Mouse (Mus musculus) right cerebral cortex, postnatal 36 days (tissue): ENCODE data around the gene Aknad1.

ENCODE experiments used
- DNase-seq, 2 experiments: peaks; one replicate each; pipeline ENCODE4 v3.0.0; 2022; ENCODE audit warnings: low spot score in 2 of 2, mixed read lengths in 1 of 2

Gene Aknad1

DNA sequence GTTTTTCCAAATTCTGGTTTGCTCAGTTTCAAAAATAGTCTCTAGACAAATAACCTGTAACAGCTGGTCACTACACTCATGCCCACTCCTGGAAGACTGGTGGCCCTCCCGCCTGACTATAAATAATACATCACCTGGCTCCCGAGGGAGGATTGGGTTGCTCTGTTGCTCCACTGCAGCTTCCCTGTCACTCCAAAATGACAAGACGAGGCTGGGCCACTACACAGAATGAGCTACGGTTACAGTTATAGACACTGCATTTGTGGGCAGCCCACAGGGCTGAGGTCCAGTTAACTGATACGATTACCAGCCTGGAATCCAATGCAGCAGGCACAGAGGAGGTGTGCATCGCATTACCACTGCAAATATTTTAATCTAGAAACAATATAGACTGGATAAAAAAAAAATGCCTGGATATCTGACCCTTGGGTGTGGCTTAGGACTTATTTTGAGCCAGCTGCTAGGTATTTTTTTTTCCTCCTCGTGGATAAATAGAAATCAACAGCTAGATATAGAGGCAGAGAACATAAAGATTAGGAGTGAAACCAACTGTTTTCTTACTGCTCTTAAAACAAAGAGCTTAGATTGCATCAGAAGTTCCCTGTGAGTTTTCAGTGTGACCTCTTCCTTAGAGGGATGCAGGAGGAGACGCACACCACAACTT is at the start of gene Aknad1:
Gene Aknad1, plus strand, starts transcription at position 614 of the 664 bp plus-strand sequence.
- DNase-seq = no peak

DNA sequence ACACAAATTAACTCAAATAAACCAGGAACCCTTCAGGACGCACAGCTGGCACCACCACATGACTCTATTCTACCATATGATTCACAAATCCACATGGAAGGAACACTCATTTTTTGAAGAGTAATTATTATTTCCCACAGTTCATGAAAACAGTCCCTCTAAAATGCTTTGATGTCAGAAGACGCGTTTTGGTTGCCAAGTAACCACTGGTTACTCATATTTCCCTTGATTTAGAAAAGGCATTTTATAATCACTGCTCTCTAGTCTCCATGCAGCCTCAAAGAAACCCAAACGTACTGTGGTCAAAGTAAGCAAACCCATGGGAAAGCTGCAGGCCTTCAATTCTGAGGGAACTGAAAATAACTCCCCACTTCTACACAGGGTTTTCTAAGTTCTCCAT is 49.5 kb upstream of the Aknad1 start:
- DNase-seq = no peak

DNA sequence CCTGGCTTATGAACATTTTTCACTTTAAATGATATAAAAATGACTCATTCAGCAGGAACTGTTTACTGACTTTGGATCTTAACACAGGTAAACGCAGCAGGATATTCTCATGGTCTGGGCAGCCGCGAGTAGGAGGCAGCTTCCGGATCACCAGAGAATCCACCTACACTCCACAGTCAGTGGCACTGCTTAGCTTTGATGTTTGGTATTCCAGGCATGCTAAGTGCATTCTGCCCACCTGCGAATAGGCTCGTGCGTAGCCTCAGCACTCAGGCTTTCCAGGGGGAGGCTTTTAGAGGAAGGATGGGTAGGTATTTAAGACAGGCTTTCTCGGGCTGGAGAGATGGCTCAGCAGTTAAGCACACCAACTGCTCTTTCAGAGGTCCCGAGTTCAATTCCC is 45.1 kb upstream of the Aknad1 start:
- DNase-seq = peak; percentile 20 to 34

DNA sequence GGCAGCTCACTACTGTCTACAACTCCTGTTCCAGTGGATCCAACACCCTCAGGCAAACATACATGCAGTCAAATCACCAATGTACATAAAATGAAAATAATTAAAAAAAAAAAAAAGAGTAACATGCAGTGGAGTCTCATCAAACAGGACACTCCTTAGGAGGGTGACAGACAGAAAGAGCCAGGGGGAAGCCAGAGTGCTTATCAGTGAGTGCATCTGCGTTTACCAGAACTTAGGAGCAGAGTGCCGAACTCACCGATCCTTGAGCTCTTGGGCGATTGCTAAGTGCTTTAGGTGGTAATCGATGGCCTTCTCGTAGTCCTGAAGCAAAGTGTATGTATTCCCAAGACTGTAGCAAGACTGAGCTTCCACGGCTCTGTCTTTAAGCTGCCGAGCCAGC is 40.8 kb upstream of the Aknad1 start:
- no peak for DNase-seq

DNA sequence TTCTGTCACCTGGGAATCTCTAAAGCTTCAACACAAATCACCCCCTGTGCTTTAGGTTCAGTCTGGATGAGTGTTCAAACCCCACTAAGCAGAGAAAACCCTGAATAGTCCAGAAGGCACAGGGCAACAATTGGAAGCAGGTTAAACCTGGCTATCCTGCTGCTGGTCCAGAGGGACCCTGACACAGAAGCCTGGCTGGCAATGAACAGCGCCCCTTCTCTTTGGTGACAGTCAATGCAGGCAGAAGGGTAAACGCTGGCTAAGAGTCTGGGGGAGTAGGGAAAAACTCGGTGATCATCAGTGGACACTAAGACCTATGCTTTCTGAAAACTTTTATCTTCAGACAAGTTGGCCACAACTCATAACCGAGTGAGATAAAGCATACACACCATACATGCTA is 39.7 kb upstream of the Aknad1 start:
- no peak for DNase-seq

DNA sequence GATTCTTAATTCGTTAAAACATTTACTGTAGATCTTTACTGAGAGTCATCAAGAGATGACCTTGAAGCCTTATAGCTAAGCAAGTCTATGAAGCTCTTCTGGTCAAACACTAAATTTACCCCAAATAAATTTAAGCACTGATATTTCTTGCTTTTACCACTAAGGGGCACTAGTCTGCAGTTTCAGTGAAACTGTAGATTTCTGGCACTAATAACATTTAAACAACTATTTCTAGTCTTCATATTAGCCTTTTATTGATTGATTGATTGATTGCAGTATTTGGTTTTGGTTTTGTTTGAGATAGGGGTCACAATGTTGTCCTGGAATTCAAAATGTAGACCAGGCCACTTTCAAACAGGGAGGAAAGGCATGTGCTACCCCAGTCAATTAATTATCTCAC is 38.2 kb upstream of the Aknad1 start:
- no peak for DNase-seq

DNA sequence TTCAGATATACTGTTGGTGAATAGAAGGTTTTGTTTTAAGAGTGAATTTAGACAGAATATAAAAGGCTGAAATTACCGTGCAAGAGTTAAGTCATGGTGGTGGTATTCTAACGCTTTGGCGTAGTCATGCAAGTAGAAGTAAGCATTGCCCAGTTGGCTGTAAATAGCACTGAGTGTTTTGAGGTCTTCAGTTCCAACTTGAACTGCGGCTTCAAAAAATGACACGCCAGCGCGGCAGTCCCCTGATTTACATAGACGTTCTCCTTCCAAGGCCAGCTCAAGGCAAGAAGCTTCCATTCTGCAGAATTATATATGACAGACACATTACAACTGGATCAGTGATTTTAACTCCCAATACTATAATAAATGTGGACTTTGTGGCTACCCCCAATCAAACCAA is 36.7 kb upstream of the Aknad1 start:
- DNase-seq = no peak

DNA sequence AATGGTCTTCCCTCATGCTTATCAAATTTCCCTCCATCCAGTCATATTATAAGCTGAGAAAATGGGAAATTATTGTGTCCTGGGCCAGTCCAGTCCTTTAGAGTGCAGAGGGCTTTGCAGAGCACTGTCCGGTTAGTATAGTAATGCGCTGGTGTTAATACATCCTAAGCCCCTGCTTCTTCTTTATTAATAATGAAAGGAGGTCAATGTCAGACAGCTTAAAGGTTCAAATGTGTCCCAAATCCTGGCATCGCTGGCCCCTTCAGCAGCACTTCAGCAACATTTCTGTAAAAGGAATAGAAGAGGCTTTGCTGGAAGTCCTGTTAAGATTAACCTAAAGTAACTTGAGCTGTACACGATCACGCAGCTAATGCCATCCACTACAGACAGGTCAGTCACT is 28.2 kb upstream of the Aknad1 start:
- DNase-seq = no peak

DNA sequence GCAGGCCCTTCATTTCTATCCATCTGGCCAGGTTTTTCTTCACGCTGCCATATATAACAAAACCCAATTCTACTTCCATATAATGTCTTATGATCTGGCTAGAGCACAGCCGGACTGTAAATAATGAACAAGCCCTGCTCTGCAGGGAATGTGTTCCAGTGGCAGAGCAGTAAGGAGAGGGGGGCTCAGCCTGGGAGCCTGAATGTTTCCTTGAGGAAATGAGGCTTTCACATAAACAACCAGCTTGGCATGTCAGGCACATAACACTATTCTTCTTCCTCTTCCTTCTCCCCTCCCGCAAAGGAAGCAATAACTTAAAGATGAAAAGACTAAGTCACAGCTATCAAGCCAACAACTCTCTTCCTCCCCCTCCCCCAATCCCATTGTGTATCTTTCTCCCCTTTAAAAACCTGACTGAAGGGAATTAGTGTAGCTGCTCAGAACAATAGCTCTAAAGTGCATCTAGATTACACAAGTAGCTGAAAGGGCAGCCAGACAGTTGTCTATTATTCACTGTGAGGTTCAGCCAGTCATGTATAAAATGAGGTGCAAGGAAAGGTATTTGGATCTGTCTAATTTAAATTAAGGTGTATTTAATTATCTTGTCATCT is 26.3 kb upstream of the Aknad1 start:
- no peak for DNase-seq

DNA sequence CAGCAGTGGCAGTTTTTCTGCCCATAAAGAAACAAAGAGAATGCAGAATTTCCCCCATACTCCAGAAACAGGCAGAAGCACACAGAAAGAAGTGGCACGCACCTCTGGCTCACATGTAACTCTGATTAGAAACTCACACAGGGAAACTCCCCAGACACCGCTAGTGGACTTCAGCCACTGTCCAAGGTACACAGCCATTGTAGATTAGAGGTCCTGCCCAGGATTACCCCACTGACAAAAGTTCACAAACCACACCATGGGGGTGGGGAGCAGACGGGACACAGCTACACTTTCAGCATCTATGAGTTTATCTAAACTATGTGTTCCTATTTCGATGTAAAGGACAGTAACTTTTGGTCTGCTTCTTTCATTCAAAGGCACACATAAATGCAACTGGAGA is 24.6 kb upstream of the Aknad1 start:
- DNase-seq = no peak

DNA sequence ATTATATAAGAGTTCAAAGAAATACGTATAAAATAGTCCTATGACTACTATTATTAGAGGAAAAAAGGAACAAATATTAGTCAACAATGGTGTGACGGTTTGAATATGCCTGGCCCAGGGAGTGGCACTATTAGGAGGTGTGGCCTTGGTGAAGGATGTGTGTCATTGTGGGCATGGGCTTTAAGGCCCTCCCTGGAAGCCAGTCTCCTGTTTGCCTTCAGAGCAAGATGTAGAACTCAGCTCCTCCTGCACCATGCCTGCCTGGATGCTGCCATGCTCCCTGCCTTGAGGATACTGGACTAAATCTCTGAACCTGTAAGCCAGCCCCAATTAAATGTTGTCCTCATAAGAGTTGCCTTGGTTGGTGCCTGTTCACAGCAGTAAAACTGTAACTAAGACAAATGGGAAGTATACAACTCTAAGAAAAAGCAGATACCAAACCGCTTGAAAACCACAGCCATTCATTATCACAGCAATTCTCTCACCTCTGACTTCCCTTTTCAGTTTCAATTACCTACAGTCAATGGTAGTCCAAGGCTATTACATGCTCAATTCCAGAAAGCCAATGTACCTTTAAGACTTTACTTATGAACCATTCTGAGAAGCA is 21.5 kb upstream of the Aknad1 start:
- no peak for DNase-seq

DNA sequence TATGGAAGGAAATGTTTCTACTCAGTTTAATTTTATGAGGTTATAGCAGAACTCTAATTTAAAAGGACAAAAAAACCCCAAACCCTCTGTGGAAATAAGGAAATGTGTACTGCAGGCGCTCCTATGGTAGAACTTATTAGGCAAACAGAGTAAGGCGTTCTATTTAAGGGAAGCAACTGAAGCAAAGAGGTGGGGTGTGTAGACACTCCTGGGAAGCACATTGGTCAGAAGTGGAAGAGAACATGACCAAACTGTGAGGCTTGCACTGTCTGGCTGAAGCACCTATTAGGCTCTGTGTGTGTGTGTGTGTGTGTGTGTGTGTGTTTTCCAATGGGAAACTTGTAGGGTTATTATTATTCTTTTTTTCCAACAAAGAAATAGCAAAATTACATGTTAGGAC is 20.1 kb upstream of the Aknad1 start:
- DNase-seq = no peak

DNA sequence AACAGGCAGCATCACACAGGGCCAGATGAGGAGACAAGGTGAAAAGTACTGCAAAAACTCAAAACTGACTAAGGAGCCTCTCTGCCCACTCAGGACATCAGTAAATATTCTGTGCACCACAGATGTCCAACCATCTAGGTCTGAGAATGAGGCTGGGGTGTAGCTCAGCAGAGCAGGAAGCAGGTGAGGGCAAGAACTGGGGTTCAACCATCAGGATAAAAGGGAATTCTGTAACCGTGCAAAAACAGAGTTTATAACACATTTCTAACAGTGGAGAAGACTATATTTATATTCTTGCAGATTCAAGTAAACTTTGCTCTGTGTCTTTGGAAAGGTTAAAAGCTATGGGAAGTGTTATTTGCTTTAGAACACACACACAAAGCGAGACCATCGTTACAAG is 19.7 kb upstream of the Aknad1 start:
- DNase-seq = no peak

DNA sequence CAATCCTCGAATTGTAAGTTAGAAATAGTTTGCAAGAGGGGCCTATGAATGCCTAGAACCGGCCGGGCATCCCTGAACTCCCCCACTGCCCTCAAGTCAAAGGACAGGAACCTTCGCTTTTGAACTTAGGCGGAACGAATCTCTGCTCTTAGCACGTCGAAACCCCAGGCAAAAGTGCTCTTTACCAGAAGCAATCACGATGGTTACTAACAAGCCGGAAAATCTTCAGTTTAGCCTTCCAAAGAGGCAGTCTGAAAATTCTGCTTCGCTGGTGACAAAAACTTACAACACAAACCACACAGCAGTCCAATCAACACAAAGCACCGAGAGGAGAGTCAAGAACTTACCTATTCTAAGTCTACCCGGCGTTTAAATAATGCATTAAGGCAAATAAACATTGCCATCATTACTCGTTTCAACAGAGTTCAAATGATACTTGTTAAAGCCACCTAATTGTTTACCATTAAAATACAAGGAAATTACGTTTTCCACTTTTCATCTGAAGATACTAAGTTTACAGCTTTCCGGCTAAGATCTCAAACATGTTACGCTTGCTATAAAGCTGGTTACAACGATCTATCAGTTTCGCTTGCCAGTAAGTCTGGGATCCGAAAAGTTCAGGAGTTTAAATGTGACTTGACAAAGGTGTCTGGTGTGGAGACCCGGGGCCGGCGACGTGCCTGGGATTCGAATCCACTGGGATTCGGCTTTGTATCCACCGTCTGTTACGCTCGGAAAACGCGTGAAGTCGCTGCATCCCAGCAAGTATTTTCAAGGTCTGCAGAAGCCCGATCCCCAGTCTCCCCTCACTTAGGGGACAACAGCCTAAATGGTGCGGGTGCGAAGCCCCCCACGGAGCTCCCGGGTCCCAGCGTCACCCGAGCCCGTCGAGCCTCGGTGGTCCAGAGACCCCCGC is 18.1 kb upstream of the Aknad1 start:
- peak; percentile 23 to 27 for DNase-seq

DNA sequence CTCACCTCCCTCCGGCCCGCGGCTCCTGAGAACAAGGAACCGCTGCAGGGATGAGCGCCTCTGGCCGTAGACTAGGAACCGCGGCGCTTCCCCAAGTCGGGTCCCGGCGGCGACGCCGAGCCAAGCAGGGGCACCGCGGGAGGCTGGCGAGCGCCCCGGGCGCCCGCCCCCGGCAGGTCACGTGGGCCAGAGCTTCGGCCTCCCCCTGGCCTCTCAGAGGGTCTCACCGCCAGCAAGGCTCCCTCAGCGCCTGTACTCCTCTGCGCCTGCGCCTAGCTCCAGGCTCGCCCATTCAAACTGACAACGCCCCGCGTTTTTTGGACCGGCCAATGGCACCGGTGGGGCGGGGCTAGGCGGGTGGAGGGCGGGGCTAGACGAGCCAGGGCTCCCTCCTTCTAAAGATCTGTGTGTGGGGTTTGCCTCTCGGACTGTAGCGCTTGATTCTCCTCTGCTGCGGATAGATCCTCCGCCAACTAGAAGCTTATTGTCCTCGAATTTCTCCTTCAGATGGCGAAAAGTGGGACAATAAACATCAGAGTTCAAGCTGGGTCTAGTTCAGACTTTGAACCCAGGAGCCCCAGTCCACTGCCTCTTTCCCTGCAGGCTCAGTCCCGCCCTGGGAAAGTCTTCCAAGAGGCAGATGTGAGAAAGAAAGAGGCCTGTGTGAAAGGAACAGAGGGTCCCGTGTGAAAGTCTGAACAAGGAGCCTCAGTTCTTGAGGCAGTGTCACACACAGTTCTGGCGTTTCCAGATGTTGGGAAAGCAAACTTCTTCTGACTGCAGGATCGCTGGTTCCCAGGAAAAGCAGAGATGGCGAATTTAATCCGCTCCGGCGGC is 17.2 kb upstream of the Aknad1 start, which contains the start of gene Gpsm2:
Gene Gpsm2, minus strand, starts transcription at position 274 of the 837 bp plus-strand sequence.
- DNase-seq = peak; percentile 92 to 94

DNA sequence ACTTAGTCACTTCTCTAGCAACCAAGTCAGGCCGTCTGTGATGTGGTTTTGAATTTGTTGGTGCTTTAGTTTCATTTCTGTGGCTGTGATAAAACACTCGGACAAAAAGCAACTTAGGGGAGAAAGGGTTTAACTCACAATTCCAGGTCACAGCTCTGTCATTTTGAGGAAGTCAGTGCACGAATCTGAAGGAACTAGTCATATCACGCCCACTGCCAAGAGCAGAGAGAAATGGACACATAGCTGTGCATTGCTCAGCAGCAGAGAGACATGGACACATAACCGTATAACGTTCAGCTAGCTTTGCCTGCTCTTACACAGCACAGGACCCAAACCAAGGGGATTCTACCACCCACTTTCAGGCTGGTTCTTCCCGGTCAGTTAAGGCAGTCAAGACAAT is 13.0 kb upstream of the Aknad1 start:
- DNase-seq = no peak

DNA sequence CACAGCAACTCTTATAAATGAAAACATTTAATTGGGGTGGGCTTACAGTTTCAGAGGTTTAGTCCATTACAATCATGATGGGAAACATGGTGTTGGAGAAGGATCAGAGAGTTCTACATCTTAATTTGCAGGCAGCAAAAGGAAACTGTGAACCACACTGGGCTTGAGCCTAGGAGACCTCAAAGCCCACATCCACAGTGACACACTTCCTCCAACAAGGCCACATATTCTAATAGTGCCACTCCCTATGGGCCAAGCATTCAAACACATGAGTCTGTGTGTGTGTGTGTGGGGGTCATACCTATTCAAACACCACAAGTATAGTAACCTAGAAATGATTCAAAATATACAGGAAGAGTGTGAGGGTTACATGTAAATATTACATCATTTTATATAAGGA is 12.1 kb upstream of the Aknad1 start:
- no peak for DNase-seq

DNA sequence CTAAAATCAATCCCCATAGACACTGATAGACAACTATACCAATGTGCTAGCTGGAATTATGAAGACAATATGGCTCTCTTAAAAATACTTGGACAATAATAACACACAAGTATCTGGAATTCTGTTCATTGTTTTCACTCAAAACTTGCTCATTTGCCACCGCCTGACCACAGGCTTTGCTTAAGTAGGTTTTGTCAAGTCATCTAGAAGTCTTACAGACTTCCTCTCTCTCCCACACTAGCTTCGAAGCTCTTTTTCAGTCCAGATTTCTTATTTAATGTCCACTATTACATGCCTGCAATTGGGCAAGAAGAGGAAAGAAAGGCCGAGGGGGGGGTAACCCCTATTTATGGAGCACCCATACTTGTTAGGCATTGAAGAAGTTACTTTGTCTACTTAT is 11.7 kb upstream of the Aknad1 start:
- no peak for DNase-seq

DNA sequence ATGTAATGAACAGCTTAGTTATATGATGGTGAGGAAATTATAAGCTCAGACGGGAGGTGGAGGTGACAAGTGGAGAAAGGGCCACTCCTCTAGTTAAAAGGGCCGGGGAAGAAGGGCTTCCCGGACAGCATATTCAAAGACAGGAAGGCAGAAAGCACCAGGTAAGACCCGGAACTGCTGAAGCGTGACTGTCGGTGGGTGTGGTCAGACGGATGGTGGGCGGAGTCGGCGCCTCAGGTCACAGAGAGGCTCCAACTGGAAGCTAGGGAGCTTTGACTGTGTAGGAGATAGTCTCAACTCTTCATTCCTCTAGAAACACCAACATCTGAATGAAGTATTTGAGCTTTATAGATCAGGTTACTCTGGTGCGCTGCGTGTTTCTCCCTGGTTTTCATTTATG is 9.1 kb upstream of the Aknad1 start:
- no peak for DNase-seq

DNA sequence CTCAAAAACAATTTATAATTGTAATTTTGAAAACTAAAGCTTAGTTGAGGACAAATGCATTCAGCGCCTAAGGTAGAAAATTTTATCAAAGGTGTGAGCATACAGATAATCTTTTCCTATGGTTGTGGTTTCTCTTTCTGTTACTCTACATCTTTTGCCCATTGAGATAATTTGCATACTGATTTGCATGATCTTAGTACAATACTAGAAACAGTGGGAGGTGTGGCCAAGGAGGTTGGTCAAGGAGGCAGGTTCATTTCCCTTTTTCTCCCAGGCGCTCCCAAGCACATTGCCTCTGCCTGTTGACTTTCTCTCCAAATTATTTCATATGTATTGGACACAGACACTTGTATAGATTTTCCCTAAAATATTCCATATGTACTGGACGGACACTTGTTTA is 1.7 kb upstream of the Aknad1 start:
- no peak for DNase-seq

DNA sequence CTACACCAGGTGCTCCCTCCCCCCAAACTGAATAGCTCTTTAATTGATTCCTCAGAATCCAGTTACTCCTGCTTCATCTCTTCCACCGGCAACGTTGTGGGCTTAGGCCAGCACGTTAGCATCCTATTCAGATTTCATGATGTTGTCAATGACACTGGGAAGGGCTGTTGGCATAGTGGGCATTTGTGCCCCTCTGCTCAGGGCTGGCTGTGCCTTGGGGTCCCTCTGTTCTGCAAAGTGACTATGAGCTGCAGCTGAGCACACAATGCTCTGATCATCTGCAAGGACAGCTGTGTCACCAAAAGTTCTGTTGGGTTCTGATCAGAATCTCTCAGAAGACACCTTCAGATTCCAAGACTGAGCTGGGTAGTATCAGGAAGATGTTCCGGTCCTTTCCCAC is 4.6 kb downstream of the Aknad1 start:
- DNase-seq = no peak
